Mouse (Mus musculus): ENCODE results near the gene Slc39a9. TPM values are rescaled to one million over a fixed set of nuclear protein-coding genes. Genes with fewer than 3 reads are reported as not detected.
A peak's percentile ranks its signal among the peaks of the same experiment; 100 is the strongest.

Gene Slc39a9
- 26.1 and 26.6 TPM in 2 replicates for polyA plus RNA-seq (2016; fragmentation: Nextera tagmentation; extraction: Ambion mirVana)

GRCm38 (mm10) chr12:80643693-80644505 lies at the start of gene Slc39a9, which contains the start of gene Erh:
Slc39a9 (plus strand) TSS chr12:80643883.
Erh (minus strand) TSS chr12:80644341.
- Histone ChIP-seq H3K4me3 (replicated peaks) (peak within 1 kb of the TSS; percentile 93), H3K4me2 (peak within 1 kb of the TSS; percentile 86), H3K36me3 (peaks cover 34% of the 10 kb centered on the region), H3K27me3 (no peaks in the 10 kb centered on the region), H3K27ac (peak within 1 kb of the TSS; percentile 96), H3K9ac (replicated peaks) (peak within 1 kb of the TSS; percentile 97), H3K4me1 (replicated peaks) (peaks cover 34% of the 10 kb centered on the region), H3K9me3 (no peaks in the 10 kb centered on the region)
- peak; percentile 97 for ATAC-seq (ENCODE audit: insufficient number of reproducible peaks, insufficient read depth, low FRiP score, low TSS enrichment, low read depth)
- WGBS, result under 1% methylated on average over 50 of the region's 50 CpGs

- no peaks in the 10 kb centered on the region for H3K27me3 ChIP-seq
- no peak overlapping the region for H3K4me3 ChIP-seq (replicated peaks)
- no peak overlapping the region for H3K27ac ChIP-seq
- H3K9ac ChIP-seq (replicated peaks), result no peak overlapping the region
- no peaks in the 10 kb centered on the region for H3K36me3 ChIP-seq
- WGBS, result 90% methylated on average over 4 of the region's 4 CpGs
- no peak overlapping the region for H3K4me2 ChIP-seq
- H3K9me3 ChIP-seq, result no peaks in the 10 kb centered on the region
- ATAC-seq (ENCODE audit: insufficient number of reproducible peaks, insufficient read depth, low FRiP score, low TSS enrichment, low read depth), result no peak
- H3K4me1 ChIP-seq (replicated peaks), result no peaks in the 10 kb centered on the region
Measured at GRCm38 (mm10) chr12:80594141-80594540, 49.5 kb upstream of the Slc39a9 start.

GRCm38 (mm10) chr12:80594781-80595180 lies 48.9 kb upstream of the Slc39a9 start:
- Histone ChIP-seq H3K27me3 (no peaks in the 10 kb centered on the region), H3K36me3 (no peaks in the 10 kb centered on the region), H3K4me3 (replicated peaks) (no peak overlapping the region), H3K4me1 (replicated peaks) (no peaks in the 10 kb centered on the region), H3K9me3 (no peaks in the 10 kb centered on the region), H3K27ac (no peak overlapping the region), H3K4me2 (no peak overlapping the region), H3K9ac (replicated peaks) (no peak overlapping the region)
- 87% methylated on average over 4 of the region's 4 CpGs for WGBS
- ATAC-seq (ENCODE audit: insufficient number of reproducible peaks, insufficient read depth, low FRiP score, low TSS enrichment, low read depth), result no peak

- ATAC-seq (ENCODE audit: insufficient number of reproducible peaks, insufficient read depth, low FRiP score, low TSS enrichment, low read depth), result no peak
- Histone ChIP-seq H3K27ac (no peak overlapping the region), H3K9me3 (no peaks in the 10 kb centered on the region), H3K4me2 (no peak overlapping the region), H3K4me3 (replicated peaks) (no peak overlapping the region), H3K36me3 (no peaks in the 10 kb centered on the region), H3K9ac (replicated peaks) (no peak overlapping the region), H3K4me1 (replicated peaks) (no peaks in the 10 kb centered on the region), H3K27me3 (no peaks in the 10 kb centered on the region)
- 92% methylated on average over 4 of the region's 4 CpGs for WGBS
Measured at GRCm38 (mm10) chr12:80595566-80595965, 48.1 kb upstream of the Slc39a9 start.

- no peaks in the 10 kb centered on the region for H3K27me3 ChIP-seq
- H3K9ac ChIP-seq (replicated peaks), result no peak overlapping the region
- no peak overlapping the region for H3K4me3 ChIP-seq (replicated peaks)
- no peaks in the 10 kb centered on the region for H3K4me1 ChIP-seq (replicated peaks)
- H3K27ac ChIP-seq, result no peak overlapping the region
- H3K4me2 ChIP-seq, result no peak overlapping the region
- no peaks in the 10 kb centered on the region for H3K36me3 ChIP-seq
- ATAC-seq (ENCODE audit: insufficient number of reproducible peaks, insufficient read depth, low FRiP score, low TSS enrichment, low read depth), result no peak
- no peaks in the 10 kb centered on the region for H3K9me3 ChIP-seq
- 76% methylated on average over 4 of the region's 4 CpGs for WGBS
Measured at GRCm38 (mm10) chr12:80595968-80596367, 47.7 kb upstream of the Slc39a9 start.

GRCm38 (mm10) chr12:80598236-80598635 lies 45.4 kb upstream of the Slc39a9 start:
- ATAC-seq (ENCODE audit: insufficient number of reproducible peaks, insufficient read depth, low FRiP score, low TSS enrichment, low read depth), result no peak

GRCm38 (mm10) chr12:80598756-80599155 lies 44.9 kb upstream of the Slc39a9 start:
- H3K27ac ChIP-seq, result no peak overlapping the region
- H3K4me3 ChIP-seq (replicated peaks), result no peak overlapping the region
- no peak overlapping the region for H3K9ac ChIP-seq (replicated peaks)
- no peaks in the 10 kb centered on the region for H3K36me3 ChIP-seq
- H3K9me3 ChIP-seq, result no peaks in the 10 kb centered on the region
- peaks cover 4% of the 10 kb centered on the region; the same call in 1 of the 2 replicates for H3K4me1 ChIP-seq (replicated peaks)
- no peaks in the 10 kb centered on the region for H3K27me3 ChIP-seq
- ATAC-seq (ENCODE audit: insufficient number of reproducible peaks, insufficient read depth, low FRiP score, low TSS enrichment, low read depth), result no peak
- H3K4me2 ChIP-seq, result no peak overlapping the region
- 51% methylated on average over 6 of the region's 6 CpGs for WGBS

More at GRCm38 (mm10) chr12:80598236-80598635, 45.4 kb upstream of the Slc39a9 start:
- H3K4me2 ChIP-seq, result no peak overlapping the region
- H3K9ac ChIP-seq (replicated peaks), result no peak overlapping the region
- no peaks in the 10 kb centered on the region for H3K36me3 ChIP-seq
- WGBS, result 36% methylated on average over 7 of the region's 7 CpGs
- H3K27ac ChIP-seq, result no peak overlapping the region
- no peak overlapping the region for H3K4me3 ChIP-seq (replicated peaks)
- no peaks in the 10 kb centered on the region for H3K27me3 ChIP-seq
- H3K4me1 ChIP-seq (replicated peaks), result 0 out of 2 replicates have a peak, but pooled peaks cover under 1% of the 10 kb centered on the region
- H3K9me3 ChIP-seq, result no peaks in the 10 kb centered on the region

GRCm38 (mm10) chr12:80601597-80602269 lies 42.0 kb upstream of the Slc39a9 start:
- no peak overlapping the region for H3K4me2 ChIP-seq
- ATAC-seq (ENCODE audit: insufficient number of reproducible peaks, insufficient read depth, low FRiP score, low TSS enrichment, low read depth), result no peak
- WGBS, result 82% methylated on average over 9 of the region's 9 CpGs
- H3K4me1 ChIP-seq (replicated peaks), result peaks cover 4% of the 10 kb centered on the region; the same call in 1 of the 2 replicates
- no peak overlapping the region for H3K27ac ChIP-seq
- H3K9me3 ChIP-seq, result no peaks in the 10 kb centered on the region
- no peaks in the 10 kb centered on the region for H3K36me3 ChIP-seq
- no peak overlapping the region for H3K9ac ChIP-seq (replicated peaks)
- no peaks in the 10 kb centered on the region for H3K27me3 ChIP-seq
- H3K4me3 ChIP-seq (replicated peaks), result no peak overlapping the region

GRCm38 (mm10) chr12:80602432-80602831 lies 41.3 kb upstream of the Slc39a9 start:
- Histone ChIP-seq H3K4me3 (replicated peaks) (no peak overlapping the region), H3K9ac (replicated peaks) (no peak overlapping the region), H3K27ac (no peak overlapping the region), H3K4me1 (replicated peaks) (peaks cover 4% of the 10 kb centered on the region; the same call in 1 of the 2 replicates), H3K36me3 (no peaks in the 10 kb centered on the region), H3K4me2 (no peak overlapping the region), H3K9me3 (no peaks in the 10 kb centered on the region), H3K27me3 (no peaks in the 10 kb centered on the region)
- 95% methylated on average over 5 of the region's 5 CpGs for WGBS
- ATAC-seq (ENCODE audit: insufficient number of reproducible peaks, insufficient read depth, low FRiP score, low TSS enrichment, low read depth), result no peak

GRCm38 (mm10) chr12:80603566-80603965 lies 40.1 kb upstream of the Slc39a9 start:
- no peak overlapping the region for H3K9ac ChIP-seq (replicated peaks)
- no peak overlapping the region for H3K27ac ChIP-seq
- peaks cover 4% of the 10 kb centered on the region; the same call in 1 of the 2 replicates for H3K4me1 ChIP-seq (replicated peaks)
- 64% methylated on average over 4 of the region's 4 CpGs for WGBS
- H3K36me3 ChIP-seq, result no peaks in the 10 kb centered on the region
- no peaks in the 10 kb centered on the region for H3K9me3 ChIP-seq
- no peak for ATAC-seq (ENCODE audit: insufficient number of reproducible peaks, insufficient read depth, low FRiP score, low TSS enrichment, low read depth)
- H3K4me2 ChIP-seq, result no peak overlapping the region
- no peaks in the 10 kb centered on the region for H3K27me3 ChIP-seq
- no peak overlapping the region for H3K4me3 ChIP-seq (replicated peaks)

GRCm38 (mm10) chr12:80604218-80604617 lies 39.5 kb upstream of the Slc39a9 start:
- Histone ChIP-seq H3K9ac (replicated peaks) (no peak overlapping the region), H3K4me2 (no peak overlapping the region), H3K36me3 (no peaks in the 10 kb centered on the region), H3K27me3 (no peaks in the 10 kb centered on the region), H3K4me1 (replicated peaks) (peaks cover 4% of the 10 kb centered on the region; the same call in 1 of the 2 replicates), H3K27ac (no peak overlapping the region), H3K9me3 (no peaks in the 10 kb centered on the region), H3K4me3 (replicated peaks) (no peak overlapping the region)
- 75% methylated on average over 2 of the region's 2 CpGs for WGBS
- no peak for ATAC-seq (ENCODE audit: insufficient number of reproducible peaks, insufficient read depth, low FRiP score, low TSS enrichment, low read depth)

Measured in limb, embryonic 12.5 days (tissue).